26 mouse cellular contexts compared by ENCODE assay signal in genomic region chr2:127375087-127375486, GRCm38 (mm10). TPM values are rescaled to one million over a fixed set of nuclear protein-coding genes. Genes with fewer than 3 reads are reported as not detected.
A peak's percentile ranks its signal among the peaks of the same experiment; 100 is the strongest.
DNase-seq lines count a peak whose midpoint lies in the region; ATAC-seq and TF ChIP-seq lines count a peak whose summit lies in the region.
"Had no signal": no experiment of that assay in that cellular context is flagged by ENCODE, and none has a peak within 500 bp of the region (broad histone marks: within the 10 kb centered on the region; RNA-seq: fewer than 3 reads in every experiment).

No protein-coding gene starts in this region.

- intact Hi-C loops in gastrocnemius, postnatal 36 days (cut with DNase I), result no loop called here

- no peak overlapping the region for H3K9ac ChIP-seq in kidney, embryonic 15.5 days
- no peak overlapping the region for H3K9ac ChIP-seq in lung, embryonic 16.5 days (ENCODE audit: low read length)
- no peak overlapping the region for H3K9ac ChIP-seq in liver, postnatal 0 days (replicated peaks)
- H3K9ac ChIP-seq: heart, embryonic 15.5 days; limb, embryonic 13.5 days; stomach, embryonic 15.5 days had no signal

- H3K36me3 ChIP-seq in erythroblast, embryonic 14.5 days (ENCODE audit: control insufficient read depth), result peaks cover 58% of the 10 kb centered on the region
- no peaks in the 10 kb centered on the region for H3K36me3 ChIP-seq in kidney, embryonic 15.5 days
- H3K36me3 ChIP-seq in lung, embryonic 16.5 days (ENCODE audit: control insufficient read depth, insufficient read depth, low read length), result no peaks in the 10 kb centered on the region
- H3K36me3 ChIP-seq in liver, postnatal 0 days (replicated peaks; ENCODE audit: insufficient read depth, low read length), result no peaks in the 10 kb centered on the region
- H3K36me3 ChIP-seq: heart, embryonic 15.5 days; limb, embryonic 13.5 days; midbrain, embryonic 10.5 days; stomach, embryonic 15.5 days had no signal

- H3K4me2 ChIP-seq in kidney, embryonic 15.5 days, result no peak overlapping the region
- no peak overlapping the region for H3K4me2 ChIP-seq in lung, embryonic 16.5 days (ENCODE audit: low read depth, low read length)
- 0 out of 2 replicates have a peak overlapping the region, but pooled peaks have one; percentile 27 for H3K4me2 ChIP-seq in liver, postnatal 0 days (ENCODE audit: low read depth, low read length)
- H3K4me2 ChIP-seq: limb, embryonic 13.5 days; stomach, embryonic 15.5 days had no signal

- H3K9me3 ChIP-seq in erythroblast, embryonic 14.5 days (ENCODE audit: control insufficient read depth, low read length), result no peaks in the 10 kb centered on the region
- H3K9me3 ChIP-seq in kidney, embryonic 15.5 days (replicated peaks), result no peaks in the 10 kb centered on the region
- no peaks in the 10 kb centered on the region for H3K9me3 ChIP-seq in lung, embryonic 16.5 days (ENCODE audit: control insufficient read depth, low read length)
- no peaks in the 10 kb centered on the region for H3K9me3 ChIP-seq in liver, postnatal 0 days (ENCODE audit: low read length)
- H3K9me3 ChIP-seq: heart, embryonic 15.5 days; limb, embryonic 13.5 days; midbrain, embryonic 10.5 days; stomach, embryonic 15.5 days had no signal

- no peak for TF ChIP-seq CTCF in liver, postnatal 0 days (IDR thresholded peaks at IDR 0.05; ENCODE audit: low read depth)

- no peak overlapping the region for H3K27ac ChIP-seq in kidney, embryonic 15.5 days
- no peak overlapping the region for H3K27ac ChIP-seq in lung, embryonic 16.5 days (ENCODE audit: low read length)
- H3K27ac ChIP-seq in liver, postnatal 0 days (ENCODE audit: low read depth), result peak overlapping the region; percentile 62
- H3K27ac ChIP-seq: heart, embryonic 15.5 days; limb, embryonic 13.5 days; stomach, embryonic 15.5 days had no signal

- no peaks in the 10 kb centered on the region for H3K27me3 ChIP-seq in erythroblast, embryonic 14.5 days (ENCODE audit: control insufficient read depth)
- no peaks in the 10 kb centered on the region for H3K27me3 ChIP-seq in kidney, embryonic 15.5 days
- H3K27me3 ChIP-seq in lung, embryonic 16.5 days (ENCODE audit: control insufficient read depth, insufficient read depth, low read depth, low read length), result no peaks in the 10 kb centered on the region
- H3K27me3 ChIP-seq in liver, postnatal 0 days (ENCODE audit: insufficient read depth, low read length), result no peaks in the 10 kb centered on the region
- H3K27me3 ChIP-seq: heart, embryonic 15.5 days; stomach, embryonic 15.5 days had no signal

- peaks cover 99% of the 10 kb centered on the region for H3K4me1 ChIP-seq in erythroblast, embryonic 14.5 days (ENCODE audit: control insufficient read depth)
- peaks cover 36% of the 10 kb centered on the region for H3K4me1 ChIP-seq in kidney, embryonic 15.5 days
- H3K4me1 ChIP-seq in lung, embryonic 16.5 days (replicated peaks; ENCODE audit: control insufficient read depth, insufficient read depth, low read length), result no peaks in the 10 kb centered on the region; the same call in 1 of the 2 replicates
- H3K4me1 ChIP-seq in liver, postnatal 0 days (ENCODE audit: insufficient read depth), result peaks cover 55% of the 10 kb centered on the region
- H3K4me1 ChIP-seq: limb, embryonic 13.5 days had no signal

- H3K4me3 ChIP-seq in erythroblast, embryonic 14.5 days (replicated peaks), result peak overlapping the region; percentile 60
- H3K4me3 ChIP-seq in kidney, embryonic 15.5 days (replicated peaks), result no peak overlapping the region
- H3K4me3 ChIP-seq in lung, embryonic 16.5 days (ENCODE audit: low read length), result no peak overlapping the region
- no peak overlapping the region for H3K4me3 ChIP-seq in liver, postnatal 0 days (ENCODE audit: low read depth, low read length)
- H3K4me3 ChIP-seq: heart, embryonic 15.5 days; limb, embryonic 13.5 days; midbrain, embryonic 10.5 days; stomach, embryonic 15.5 days had no signal

- ATAC-seq in erythroblast, adult 5-6 weeks (replicated peaks; ENCODE audit: low FRiP score, poor library complexity, severe bottlenecking), result no peak
- no peak for ATAC-seq in kidney, embryonic 15.5 days (replicated peaks; ENCODE audit: low FRiP score)
- ATAC-seq in lung, embryonic 16.5 days (ENCODE audit: low read depth), result 0 out of 2 replicates have a peak, but pooled peaks have one; percentile 9
- ATAC-seq in liver, postnatal 0 days, result no peak
- ATAC-seq: forebrain, embryonic 16.5 days had no signal

- WGBS in kidney, embryonic 15.5 days, result 52% methylated on average over 3 of the region's 3 CpGs
- 21% methylated on average over 3 of the region's 3 CpGs for WGBS in lung, embryonic 16.5 days
- WGBS in liver, postnatal 0 days (ENCODE audit: insufficient replicate concordance), result 36% methylated on average over 3 of the region's 3 CpGs

- no peak for TF ChIP-seq EP300 in liver, postnatal 0 days (IDR thresholded peaks at IDR 0.05; ENCODE audit: low read depth)

- peak; percentile 44 for DNase-seq in kidney, adult 11 months
- DNase-seq in lung, postnatal 25 days (ENCODE audit: low spot score), result no peak
- no peak for DNase-seq in liver, postnatal 0 days
- DNase-seq in gastrocnemius, postnatal 36 days, result no peak
- DNase-seq: adrenal gland, adult 2 months; cerebellum, adult 9-10 months; lung, postnatal 4 days; right cerebral cortex, postnatal 25 days; thymus, adult 2 months had no signal

RNA-seq across cellular contexts. Expression of gene Adra2b, which starts 12.1 kb away (rescaled TPM):
- polyA plus RNA-seq in erythroblast, embryonic 14.5 days (2012), result 1.9 and 2.4 TPM in 2 replicates
- total RNA-seq in erythroblast, adult 5-6 weeks (2015; ENCODE audit: low replicate concordance), result not detected in 2 replicates
- total RNA-seq in erythroblast, adult 5-6 weeks (2017; ENCODE audit: low replicate concordance), result not detected in 2 replicates
- polyA plus RNA-seq in kidney, embryonic 15.5 days (2015; fragmentation: Nextera tagmentation; extraction: Ambion mirVana), result 4.4 and 5.1 TPM in 2 replicates
- 0.30 and 0.50 TPM in 2 replicates for polyA plus RNA-seq in lung, embryonic 16.5 days (2015; fragmentation: Nextera tagmentation; extraction: Ambion mirVana)
- 4.7 and 4.8 TPM in 2 replicates for polyA plus RNA-seq in liver, postnatal 0 days (2015; fragmentation: Nextera tagmentation; extraction: Ambion mirVana)
- total RNA-seq in gastrocnemius, postnatal 36 days (2021), result under 1 TPM; 0.48 to 0.86 TPM
- total RNA-seq: neutrophil, adult 5-6 weeks had no signal

RNA-seq across cellular contexts. Expression of gene Astl, which starts 36.6 kb away (rescaled TPM):
- not detected in 2 replicates for polyA plus RNA-seq in erythroblast, embryonic 14.5 days (2012)
- not detected in 2 replicates for total RNA-seq in erythroblast, adult 5-6 weeks (2015; ENCODE audit: low replicate concordance)
- total RNA-seq in erythroblast, adult 5-6 weeks (2017; ENCODE audit: low replicate concordance), result not detected in 2 replicates
- not detected in 2 replicates for polyA plus RNA-seq in kidney, embryonic 15.5 days (2015; fragmentation: Nextera tagmentation; extraction: Ambion mirVana)
- polyA plus RNA-seq in lung, embryonic 16.5 days (2015; fragmentation: Nextera tagmentation; extraction: Ambion mirVana), result not detected in 2 replicates
- not detected in 2 replicates for polyA plus RNA-seq in liver, postnatal 0 days (2015; fragmentation: Nextera tagmentation; extraction: Ambion mirVana)
- total RNA-seq in gastrocnemius, postnatal 36 days (2021), result not detected
- total RNA-seq: adrenal gland, adult 2 months; common myeloid progenitor, adult 5-6 weeks; layer of hippocampus, postnatal 14 days; left cerebral cortex, postnatal 10 days; midbrain, postnatal 0 days had no signal
- polyA plus RNA-seq: adrenal gland, adult 2 months; forebrain, embryonic 16.5 days; gonadal fat pad, adult 2 months; heart, embryonic 15.5 days; midbrain, embryonic 10.5 days; midbrain, postnatal 0 days; stomach, embryonic 15.5 days had no signal

RNA-seq across cellular contexts. Expression of gene Dusp2, which starts 39.1 kb away (rescaled TPM):
- 0.05 and 0.08 TPM in 2 replicates for polyA plus RNA-seq in erythroblast, embryonic 14.5 days (2012)
- 3.6 and 5.6 TPM in 2 replicates for total RNA-seq in erythroblast, adult 5-6 weeks (2015; ENCODE audit: low replicate concordance)
- 0.34 and 1.5 TPM in 2 replicates for total RNA-seq in erythroblast, adult 5-6 weeks (2017; ENCODE audit: low replicate concordance)
- 8.8 and 9.0 TPM in 2 replicates for polyA plus RNA-seq in kidney, embryonic 15.5 days (2015; fragmentation: Nextera tagmentation; extraction: Ambion mirVana)
- 6.1 and 6.2 TPM in 2 replicates for polyA plus RNA-seq in lung, embryonic 16.5 days (2015; fragmentation: Nextera tagmentation; extraction: Ambion mirVana)
- polyA plus RNA-seq in liver, postnatal 0 days (2015; fragmentation: Nextera tagmentation; extraction: Ambion mirVana), result 5.6 and 5.9 TPM in 2 replicates
- total RNA-seq in gastrocnemius, postnatal 36 days (2021), result 1 to 10 TPM in 1 of 2 experiments, under 1 TPM in 1; 0.72 to 1.3 TPM

RNA-seq across cellular contexts. Expression of gene Gpat2, which starts 49.9 kb away (rescaled TPM):
- polyA plus RNA-seq in erythroblast, embryonic 14.5 days (2012), result 0.27 and 0.45 TPM in 2 replicates
- not detected in 2 replicates for total RNA-seq in erythroblast, adult 5-6 weeks (2015; ENCODE audit: low replicate concordance)
- total RNA-seq in erythroblast, adult 5-6 weeks (2017; ENCODE audit: low replicate concordance), result not detected in 2 replicates
- 0.30 TPM in 2 replicates for polyA plus RNA-seq in kidney, embryonic 15.5 days (2015; fragmentation: Nextera tagmentation; extraction: Ambion mirVana)
- polyA plus RNA-seq in lung, embryonic 16.5 days (2015; fragmentation: Nextera tagmentation; extraction: Ambion mirVana), result 0.30 and 0.38 TPM in 2 replicates
- polyA plus RNA-seq in liver, postnatal 0 days (2015; fragmentation: Nextera tagmentation; extraction: Ambion mirVana), result 0.46 and 0.51 TPM in 2 replicates
- not detected for total RNA-seq in gastrocnemius, postnatal 36 days (2021)
- total RNA-seq: common myeloid progenitor, adult 5-6 weeks; hematopoietic stem cell, adult 5-6 weeks; neutrophil, adult 5-6 weeks had no signal
- polyA plus RNA-seq: embryonic facial prominence, embryonic 11.5 days had no signal
